Comparison of ENCODE assay signal across 13 mouse cellular contexts in the genomic region with DNA sequence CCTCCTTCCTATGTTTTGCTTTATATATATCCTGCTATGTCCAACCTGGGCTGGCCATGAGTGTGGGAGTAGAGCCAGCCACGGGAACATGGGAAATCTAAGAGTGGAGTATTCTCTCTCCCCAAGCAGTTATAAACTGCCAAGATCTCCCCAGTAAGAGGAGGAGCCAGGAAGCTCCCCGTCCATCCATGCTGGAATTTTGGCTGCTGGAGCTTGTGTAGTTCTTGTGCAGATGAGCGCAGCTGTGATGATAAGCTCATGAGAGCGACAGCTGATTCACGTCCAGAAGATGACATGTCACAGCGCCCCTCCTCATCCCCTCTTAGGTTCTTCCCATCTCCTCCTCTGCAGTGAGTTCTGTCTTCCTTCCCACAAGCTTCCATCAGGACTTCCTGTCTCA.
DNase-seq lines count a peak whose midpoint lies in the region; ATAC-seq and TF ChIP-seq lines count a peak whose summit lies in the region.
"Had no signal": no experiment of that assay in that cellular context is flagged by ENCODE, and none has a peak within 500 bp of the region (broad histone marks: within the 10 kb centered on the region; RNA-seq: fewer than 3 reads in every experiment).

No protein-coding gene starts in this region.

- ATAC-seq in lung, postnatal 0 days: peak; percentile 88
- ATAC-seq: forebrain, embryonic 16.5 days; midbrain, embryonic 15.5 days had no signal

- H3K4me3 ChIP-seq in kidney, adult 2 months (ENCODE audit: insufficient read depth, low read depth, low read length): no peak overlapping the region
- H3K4me3 ChIP-seq in lung, postnatal 0 days (ENCODE audit: low read depth, low read length): no peak overlapping the region
- H3K4me3 ChIP-seq: hindbrain, embryonic 12.5 days; liver, embryonic 13.5 days; midbrain, embryonic 15.5 days had no signal

- no peak for TF ChIP-seq EP300 in lung, postnatal 0 days (IDR thresholded peaks at IDR 0.05)

- H3K36me3 ChIP-seq in kidney, adult 2 months (ENCODE audit: control insufficient read depth, insufficient read depth, low read length): no peaks in the 10 kb centered on the region
- H3K36me3 ChIP-seq in lung, postnatal 0 days (ENCODE audit: insufficient read depth, low read length): no peaks in the 10 kb centered on the region
- H3K36me3 ChIP-seq: hindbrain, embryonic 12.5 days; liver, embryonic 13.5 days; midbrain, embryonic 15.5 days had no signal

- no peak overlapping the region for H3K9ac ChIP-seq in lung, postnatal 0 days (replicated peaks; ENCODE audit: low read depth)
- H3K9ac ChIP-seq: hindbrain, embryonic 12.5 days; liver, embryonic 13.5 days; midbrain, embryonic 15.5 days had no signal

- H3K4me2 ChIP-seq in lung, postnatal 0 days (replicated peaks; ENCODE audit: low read depth, low read length): no peak overlapping the region
- H3K4me2 ChIP-seq: hindbrain, embryonic 12.5 days; liver, embryonic 13.5 days; midbrain, embryonic 15.5 days had no signal

- TF ChIP-seq POLR2A in kidney, adult 2 months (IDR thresholded peaks at IDR 0.05; ENCODE audit: low read depth, low read length): no peak

- no peaks in the 10 kb centered on the region for H3K4me1 ChIP-seq in kidney, adult 2 months (ENCODE audit: control insufficient read depth, insufficient read depth, low read length)
- H3K4me1 ChIP-seq in lung, postnatal 0 days (ENCODE audit: insufficient read depth, low read depth, low read length): no peaks in the 10 kb centered on the region
- H3K4me1 ChIP-seq: hindbrain, embryonic 12.5 days; midbrain, embryonic 15.5 days had no signal

- TF ChIP-seq CTCF in kidney, adult 2 months (conservative IDR thresholded peaks at IDR 0.05; ENCODE audit: insufficient read depth, insufficient read length, low read depth, low read length): no peak
- no peak for TF ChIP-seq CTCF in lung, postnatal 0 days (IDR thresholded peaks at IDR 0.05)

- DNase-seq in gastrocnemius, postnatal 10 days: peak; percentile 9
- no peak for DNase-seq in gastrocnemius, adult 8-10 months (ENCODE audit: low spot score in 2 of 2)
- DNase-seq in heart, adult 8-10 months (ENCODE audit: low spot score): peak; percentile 53
- peak; percentile 41 for DNase-seq in kidney, adult 2 months
- peak; percentile 77 for DNase-seq in lung, postnatal 0 days (ENCODE audit: low spot score)
- DNase-seq in right cerebral cortex, adult 18-20 months: no peak
- DNase-seq in embryo, embryonic 10.5 days (ENCODE audit: low spot score): no peak
- no peak for DNase-seq in frontal cortex, postnatal 10 days (ENCODE audit: low spot score in 2 of 2)
- DNase-seq: liver, embryonic 13.5 days; thymus, postnatal 4 days had no signal

- 43% methylated on average over 6 of the region's 6 CpGs for WGBS in kidney, adult 2 months
- 37% methylated on average over 6 of the region's 6 CpGs for WGBS in lung, postnatal 0 days

- no peak overlapping the region for H3K27ac ChIP-seq in kidney, adult 2 months (ENCODE audit: insufficient read depth, low read depth, low read length)
- H3K27ac ChIP-seq in lung, postnatal 0 days (ENCODE audit: low read length): no peak overlapping the region
- H3K27ac ChIP-seq: hindbrain, embryonic 12.5 days; liver, embryonic 13.5 days; midbrain, embryonic 15.5 days had no signal

- no peaks in the 10 kb centered on the region for H3K27me3 ChIP-seq in kidney, adult 2 months (replicated peaks; ENCODE audit: control insufficient read depth, insufficient read depth, low read length)
- H3K27me3 ChIP-seq in lung, postnatal 0 days (replicated peaks; ENCODE audit: insufficient read depth, low read length): no peaks in the 10 kb centered on the region
- H3K27me3 ChIP-seq: hindbrain, embryonic 12.5 days; liver, embryonic 13.5 days; midbrain, embryonic 15.5 days had no signal

- no peaks in the 10 kb centered on the region; the same call in 1 of the 2 replicates for H3K9me3 ChIP-seq in lung, postnatal 0 days (ENCODE audit: low read length)
- H3K9me3 ChIP-seq: hindbrain, embryonic 12.5 days; liver, embryonic 13.5 days; midbrain, embryonic 15.5 days had no signal

Comparison
In these comparisons a context has a peak if more than half of its experiments do, and no peak if none do; other contexts are left out.
1. DNase-seq: peak in gastrocnemius, postnatal 10 days (single experiment), heart, adult 8-10 months (single experiment), kidney, adult 2 months (single experiment) and lung, postnatal 0 days (single experiment); none in gastrocnemius, adult 8-10 months (0 of 2), right cerebral cortex, adult 18-20 months (single experiment), embryo, embryonic 10.5 days (single experiment) and frontal cortex, postnatal 10 days (0 of 2).